Mouse (Mus musculus) left cerebral cortex, postnatal 4 days (tissue): Measurements from ENCODE around the gene Olfr825. TPM values are rescaled to one million over a fixed set of nuclear protein-coding genes. Genes with fewer than 3 reads are reported as not detected.
"Not testable (repeated sequence)": the region's sequence is repeated elsewhere in the genome, so short reads cannot be mapped to it uniquely, and the experiment has no call there.

Experiments used
- DNase-seq: peaks from one replicate; pipeline ENCODE4 v3.0.0-alpha.2; 2022
- intact Hi-C: fragments of 180-260 bp; cut with DNase I; formaldehyde crosslinking; loops from one replicate; pipeline ENCODE4 v1.15.1; 2025
- total RNA-seq, 2 experiments: library from RNA; stranded (reverse); gene quantifications; 2 replicates each; pipeline ENCODE4 v1.2.3; 2021

Olfr825 gene
- not detected for total RNA-seq

GRCm38 (mm10) chr10:130166666-130167065 lies at the start of gene Olfr825:
Gene Olfr825, minus strand, starts transcription at chr10:130166766.
- intact Hi-C loops = no loop called here
- DNase-seq = no peak

GRCm38 (mm10) chr10:130214303-130214702 lies 47.7 kb upstream of the Olfr825 start, which contains the start of gene Olfr827:
Gene Olfr827, minus strand, starts transcription at chr10:130214403.
- DNase-seq = no peak
- intact Hi-C loops = no loop called here

- DNase-seq = no peak
- intact Hi-C loops = no loop called here
Observed at GRCm38 (mm10) chr10:130184086-130184485, 17.5 kb upstream of the Olfr825 start, which contains the start of gene Olfr826. Gene Olfr826, minus strand, starts transcription at chr10:130184186.

GRCm38 (mm10) chr10:130165196-130165595 lies 1.4 kb downstream of the Olfr825 start:
- intact Hi-C loops = no loop called here

GRCm38 (mm10) chr10:130144121-130144520 lies 22.4 kb downstream of the Olfr825 start:
- intact Hi-C loops = no loop called here
- DNase-seq = no peak

More at GRCm38 (mm10) chr10:130165196-130165595, 1.4 kb downstream of the Olfr825 start:
- DNase-seq = no peak

- DNase-seq, intact Hi-C loops: not testable (repeated sequence)
Observed at GRCm38 (mm10) chr10:130142481-130142880, 24.1 kb downstream of the Olfr825 start.

GRCm38 (mm10) chr10:130134811-130135210 lies 31.8 kb downstream of the Olfr825 start:
- no peak for DNase-seq
- intact Hi-C loops = no loop called here

GRCm38 (mm10) chr10:130129900-130130299 lies 36.7 kb downstream of the Olfr825 start, which contains the start of gene Olfr824:
Gene Olfr824, minus strand, starts transcription at chr10:130130000.
- DNase-seq, intact Hi-C loops: not testable (repeated sequence)

GRCm38 (mm10) chr10:130116045-130116444 lies 50.5 kb downstream of the Olfr825 start:
- intact Hi-C loops, DNase-seq: not testable (repeated sequence)

- intact Hi-C loops, DNase-seq: not testable (repeated sequence)
Observed at GRCm38 (mm10) chr10:130115283-130115682, 51.3 kb downstream of the Olfr825 start, which contains the start of gene Olfr823. Gene Olfr823, minus strand, starts transcription at chr10:130115383.

Other genes starting within 250 kb of the Olfr825 start
- gene Olfr818, start 217.7 kb downstream of the Olfr825 start, total RNA-seq = not detected
- gene Olfr819, start 199.5 kb downstream of the Olfr825 start, total RNA-seq = not detected
- gene Olfr247, start 190.6 kb downstream of the Olfr825 start, total RNA-seq = not detected
- not detected for gene Gm10310, start 181.7 kb downstream of the Olfr825 start, total RNA-seq
- not detected for gene Olfr820, start 154.1 kb downstream of the Olfr825 start, total RNA-seq
- gene Olfr821, start 136.4 kb downstream of the Olfr825 start, total RNA-seq = not detected
- gene Olfr822, start 95.6 kb downstream of the Olfr825 start, total RNA-seq = not detected
- gene Olfr823, start 51.4 kb downstream of the Olfr825 start, total RNA-seq = not detected
- not detected for gene Olfr824, start 36.8 kb downstream of the Olfr825 start, total RNA-seq
- not detected for gene Olfr826, start 17.4 kb upstream of the Olfr825 start, total RNA-seq
- not detected for gene Olfr827, start 47.6 kb upstream of the Olfr825 start, total RNA-seq
- gene Neurod4, start 113.5 kb upstream of the Olfr825 start, total RNA-seq = not detected
- gene Tespa1, start 156.1 kb upstream of the Olfr825 start, total RNA-seq = 1 to 10 TPM in 1 of 2 experiments, under 1 TPM in 1; 0.56 to 2.6 TPM
- under 1 TPM; 0.10 to 0.12 TPM for gene Vmn2r84, start 227.6 kb upstream of the Olfr825 start, total RNA-seq